Mouse (Mus musculus) layer of hippocampus, adult 11-12 months (tissue): Measurements from ENCODE around the gene Prss35.

ENCODE experiments used
- DNase-seq: peaks from one replicate; pipeline ENCODE4 v3.0.0; 2022; ENCODE audit warnings: low spot score

Prss35 gene

GRCm38 (mm10) chr9:86734357-86734756 lies 9.1 kb upstream of the Prss35 start:
- DNase-seq, result no peak

GRCm38 (mm10) chr9:86734795-86735194 lies 8.7 kb upstream of the Prss35 start:
- no peak for DNase-seq

GRCm38 (mm10) chr9:86736991-86737390 lies 6.5 kb upstream of the Prss35 start:
- no peak for DNase-seq

DNA sequence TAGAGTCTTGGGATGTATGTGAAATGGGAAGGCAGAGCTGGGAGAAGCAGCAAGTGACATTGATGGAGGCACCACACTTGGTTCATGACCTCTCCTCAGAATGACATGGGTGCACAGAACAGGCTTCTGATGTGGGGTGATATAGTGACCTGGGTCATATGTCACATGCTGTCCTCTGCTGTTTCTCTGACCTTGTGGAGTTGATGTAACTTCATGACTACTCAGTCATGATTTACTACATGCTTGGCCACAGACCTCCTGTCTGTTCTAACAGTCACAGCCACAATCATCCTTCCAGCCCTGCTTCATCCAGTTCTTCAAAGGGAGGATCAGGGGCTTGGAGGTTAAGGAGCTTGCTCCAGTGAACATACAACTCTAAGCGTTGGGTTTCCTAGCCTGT lies 5.4 kb upstream of the Prss35 start:
- no peak for DNase-seq

DNA sequence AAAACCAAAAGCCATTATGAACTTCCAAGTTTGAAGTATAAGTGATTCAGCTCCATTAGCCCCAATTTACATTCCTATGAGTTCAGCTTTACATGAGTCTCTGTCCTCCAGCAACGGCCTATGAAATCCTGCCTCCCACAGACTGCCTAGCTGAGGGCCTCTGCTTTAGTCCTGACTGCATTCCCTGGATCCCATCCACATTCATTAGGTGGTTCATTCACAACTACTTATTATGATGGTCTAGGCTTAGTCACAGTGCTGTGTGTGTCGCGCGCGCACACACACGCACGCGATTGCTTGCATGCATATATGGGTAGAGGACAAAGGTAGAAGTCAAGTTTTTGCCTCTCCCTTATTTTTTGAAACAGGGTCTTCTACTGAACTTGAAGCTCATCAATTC lies 4.6 kb upstream of the Prss35 start:
- DNase-seq, result no peak

DNA sequence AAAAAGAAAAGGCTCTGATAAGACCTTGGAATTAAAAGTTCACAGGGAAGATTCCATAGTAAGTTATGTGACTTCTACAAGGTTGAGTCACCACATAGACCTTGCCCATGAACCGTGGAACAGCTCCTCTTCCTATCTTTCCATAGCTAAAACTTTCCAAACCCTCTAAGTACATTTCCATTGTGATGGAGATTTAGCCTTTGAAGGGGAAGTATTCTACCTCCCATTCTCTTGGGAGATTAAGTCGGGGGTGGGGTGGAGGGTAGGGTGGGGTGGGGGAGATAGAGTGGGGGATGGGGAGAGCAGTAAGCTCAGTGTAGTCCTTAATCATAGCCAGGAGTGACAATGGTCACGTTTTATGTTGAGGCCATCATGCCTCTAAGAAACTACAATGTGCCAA lies 3.5 kb upstream of the Prss35 start:
- DNase-seq, result no peak

- no peak for DNase-seq
Measured at GRCm38 (mm10) chr9:86744041-86744440, 592 bp downstream of the Prss35 start.

GRCm38 (mm10) chr9:86745926-86746581 lies 2.6 kb downstream of the Prss35 start:
- DNase-seq, result peak; percentile 82

GRCm38 (mm10) chr9:86762477-86763376 lies 19.3 kb downstream of the Prss35 start:
- no peak for DNase-seq

- no peak for DNase-seq
Measured at GRCm38 (mm10) chr9:86764002-86764401, 20.6 kb downstream of the Prss35 start.

GRCm38 (mm10) chr9:86766991-86767390 lies 23.5 kb downstream of the Prss35 start:
- no peak for DNase-seq

DNA sequence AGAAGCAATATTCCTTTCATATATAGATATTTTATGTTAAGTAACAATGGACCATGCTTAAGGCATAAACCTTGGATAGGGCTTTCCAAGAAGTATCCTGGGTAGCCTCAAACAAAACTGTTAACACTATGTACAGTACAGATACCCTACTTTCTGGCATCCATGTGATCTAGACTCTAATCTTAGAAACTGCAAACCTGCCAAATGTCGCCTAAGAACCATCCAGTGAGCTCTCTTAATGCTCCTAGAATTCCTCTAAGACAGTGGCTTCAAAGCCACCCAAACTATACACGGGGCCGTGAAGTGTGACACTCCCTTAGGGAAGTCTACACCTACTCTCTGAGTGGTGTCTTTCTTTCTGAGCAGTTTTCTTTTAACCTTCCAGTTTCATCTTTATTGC lies 29.4 kb downstream of the Prss35 start:
- no peak for DNase-seq

GRCm38 (mm10) chr9:86773996-86774395 lies 30.5 kb downstream of the Prss35 start:
- no peak for DNase-seq

GRCm38 (mm10) chr9:86775374-86775773 lies 31.9 kb downstream of the Prss35 start:
- DNase-seq, result no peak

DNA sequence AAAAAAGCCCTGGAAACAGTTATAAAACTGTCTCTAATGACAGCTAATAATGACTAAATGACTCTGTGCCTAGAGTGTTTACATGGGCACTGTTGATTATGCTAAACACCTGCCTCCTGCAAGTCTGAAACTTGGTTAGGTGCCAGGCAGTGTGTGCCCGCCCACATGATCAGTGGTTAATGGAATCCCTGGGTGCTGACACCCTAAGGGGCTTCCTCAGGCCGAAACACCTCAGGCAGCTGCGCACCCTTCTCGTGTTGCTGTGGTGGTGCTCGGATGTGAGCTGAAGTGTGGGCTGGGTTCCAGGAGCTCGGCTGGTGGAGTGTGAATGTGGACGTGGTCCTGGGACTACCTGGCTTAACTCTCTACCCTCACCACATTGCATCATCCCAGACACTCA lies 33.9 kb downstream of the Prss35 start:
- no peak for DNase-seq

DNA sequence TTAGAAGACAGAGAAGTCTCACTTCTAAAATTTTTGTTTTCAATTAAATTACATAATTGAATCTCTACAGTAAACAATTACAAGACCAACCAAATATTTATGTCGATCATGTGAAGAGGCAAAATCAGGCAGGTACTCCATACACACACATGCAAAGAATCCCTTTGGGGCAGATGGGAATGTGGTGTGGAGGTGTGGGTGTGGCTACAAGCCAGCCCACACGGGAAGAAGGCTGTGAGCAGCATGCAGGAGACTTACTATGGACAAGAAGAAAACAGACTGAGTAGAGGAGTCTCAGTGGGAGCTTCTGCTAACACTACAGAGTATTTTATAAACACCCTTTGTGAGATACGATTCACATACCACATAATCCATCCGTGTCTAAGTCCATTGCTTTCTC lies 34.8 kb downstream of the Prss35 start:
- DNase-seq, result no peak

DNA sequence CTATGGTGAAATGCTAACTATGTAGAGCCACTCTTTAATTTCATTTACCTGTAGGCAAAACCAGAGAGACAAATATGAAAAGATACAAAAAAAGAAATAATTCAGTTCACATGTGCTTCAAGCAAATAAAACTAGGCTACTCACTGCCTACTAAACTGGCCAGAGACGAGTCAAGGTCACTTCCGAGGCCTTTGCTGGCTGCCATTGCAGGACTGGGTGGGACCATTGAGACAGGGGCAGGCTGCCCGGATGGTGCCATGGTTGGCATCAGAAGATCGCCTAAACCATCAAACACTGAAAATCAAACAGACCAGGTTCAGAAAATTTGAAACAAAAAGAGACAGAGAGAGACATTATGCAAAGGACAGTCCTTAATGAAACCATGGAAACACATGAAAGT lies 38.0 kb downstream of the Prss35 start:
- no peak for DNase-seq

GRCm38 (mm10) chr9:86782836-86783235 lies 39.4 kb downstream of the Prss35 start:
- no peak for DNase-seq

DNA sequence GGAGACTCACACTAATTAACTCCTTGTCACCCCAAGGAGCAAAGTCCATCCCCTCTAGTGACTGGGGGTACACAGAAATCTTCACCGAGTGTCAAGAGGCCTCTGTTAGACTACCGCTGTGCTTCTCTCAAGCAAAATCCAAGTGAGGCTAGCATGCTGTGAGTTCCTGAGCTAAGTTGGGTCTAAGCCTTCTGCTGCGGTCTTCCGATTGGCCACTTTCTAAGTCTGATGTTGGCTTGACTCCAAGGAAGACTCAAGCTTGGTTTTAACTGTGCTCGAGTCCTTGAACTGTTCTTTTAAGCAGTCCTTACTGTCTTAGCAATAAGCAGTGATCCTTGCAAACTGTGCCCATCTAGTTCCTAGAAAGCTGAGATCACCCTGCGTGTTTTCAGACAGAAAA lies 45.7 kb downstream of the Prss35 start:
- DNase-seq, result no peak

GRCm38 (mm10) chr9:86791927-86792326 lies 48.5 kb downstream of the Prss35 start:
- no peak for DNase-seq

- no peak for DNase-seq
Measured at GRCm38 (mm10) chr9:86795236-86795635, 51.8 kb downstream of the Prss35 start.

DNA sequence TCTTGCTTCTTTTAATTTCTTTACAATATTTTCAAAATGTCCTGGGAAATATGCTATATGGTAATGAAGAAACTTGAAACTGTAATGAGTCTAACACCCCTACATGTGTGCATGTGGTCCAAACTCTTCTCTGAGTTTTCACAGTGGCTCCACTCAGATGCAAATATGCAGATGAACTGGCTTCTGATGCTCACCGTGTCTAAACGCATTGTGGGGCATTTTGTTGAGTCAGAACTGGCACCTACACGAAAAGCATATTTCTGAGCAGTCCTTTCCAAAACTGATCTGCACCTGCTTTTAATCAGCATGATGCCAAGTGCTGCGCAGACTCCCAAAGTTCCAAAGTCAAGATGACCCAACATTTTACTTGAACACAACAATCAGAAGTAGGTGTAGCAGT lies 54.1 kb downstream of the Prss35 start:
- DNase-seq, result no peak

GRCm38 (mm10) chr9:86798129-86798528 lies 54.7 kb downstream of the Prss35 start:
- no peak for DNase-seq

DNA sequence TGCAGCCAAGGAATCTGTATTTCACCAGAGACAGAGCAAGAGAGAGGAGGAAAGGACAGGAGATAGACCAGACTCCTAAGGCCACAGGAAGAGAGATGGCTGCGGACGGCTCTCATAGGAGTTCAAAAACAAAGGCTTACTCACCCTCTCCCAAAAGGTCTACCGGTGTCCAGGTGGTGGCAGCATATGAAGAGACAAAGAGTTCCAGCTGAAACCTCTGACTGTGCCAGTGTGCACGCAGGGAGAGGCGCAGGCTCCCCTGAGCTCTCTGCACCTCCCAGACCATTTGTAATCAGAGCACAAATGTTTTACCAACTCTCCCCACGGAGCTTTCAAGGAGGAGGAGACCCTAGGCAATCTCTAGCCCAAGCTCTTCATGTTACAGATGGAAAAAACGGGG lies 55.2 kb downstream of the Prss35 start:
- DNase-seq, result no peak
